Mouse (Mus musculus) lung, postnatal 0 days (tissue): Measurements from ENCODE around the gene Lrrc20. TPM values are rescaled to one million over a fixed set of nuclear protein-coding genes. Genes with fewer than 3 reads are reported as not detected.

Experiments used
- ATAC-seq: fragments of 200-750 bp; cut with Nextera tagmentation; 2 replicates; pipeline ENCODE4 v1.8.0; 2017; ENCODE audit warnings: moderate library complexity
- DNase-seq: peaks from one replicate; pipeline ENCODE4 v3.0.0-alpha.2; 2016; ENCODE audit warnings: low spot score
- H3K27ac ChIP-seq: fragments of 300-500 bp; sonication (generic); 2 replicates; pipeline ENCODE4 v1.5.1; 2014; ENCODE audit warnings: antibody characterized with exemption, mild to moderate bottlenecking, low read length, mixed read lengths
- H3K27me3 ChIP-seq: fragments of 300-500 bp; sonication (generic); replicated peaks from 2 replicates; pipeline ENCODE4 v1.6.1; 2014; ENCODE audit warnings: low read length, mixed read lengths; ENCODE audit not compliant: insufficient read depth
- H3K36me3 ChIP-seq: fragments of 300-500 bp; sonication (generic); 2 replicates; pipeline ENCODE4 v1.6.1; 2014; ENCODE audit warnings: low read length, mixed read lengths; ENCODE audit not compliant: insufficient read depth
- H3K4me1 ChIP-seq: fragments of 300-500 bp; sonication (generic); 2 replicates; pipeline ENCODE4 v1.6.1; 2014; ENCODE audit warnings: antibody characterized with exemption, low read depth, low read length, mixed read lengths; ENCODE audit not compliant: insufficient read depth
- H3K4me2 ChIP-seq: fragments of 300-500 bp; sonication (generic); replicated peaks from 2 replicates; pipeline ENCODE4 v1.6.1; 2014; ENCODE audit warnings: low read depth, mild to moderate bottlenecking, low read length, moderate library complexity, mixed read lengths
- H3K4me3 ChIP-seq: fragments of 300-500 bp; sonication (generic); 2 replicates; pipeline ENCODE4 v1.5.1; 2014; ENCODE audit warnings: low read depth, low read length
- H3K9ac ChIP-seq: fragments of 300-500 bp; sonication (generic); replicated peaks from 2 replicates; pipeline ENCODE4 v1.6.1; 2014; ENCODE audit warnings: low read depth, mild to moderate bottlenecking
- H3K9me3 ChIP-seq: fragments of 300-500 bp; sonication (generic); 2 replicates; pipeline ENCODE4 v1.6.1; 2016; ENCODE audit warnings: low read length, mixed read lengths
- CTCF ChIP-seq: IDR thresholded peaks from 2 replicates; pipeline ENCODE4 v1.5.1; 2016; ENCODE audit warnings: antibody characterized with exemption, mild to moderate bottlenecking
- EP300 ChIP-seq: IDR thresholded peaks from 2 replicates; pipeline ENCODE4 v1.6.1; 2016; ENCODE audit warnings: antibody characterized with exemption, mild to moderate bottlenecking, control low read depth
- WGBS: fragments of 180-500 bp; shearing (Covaris S2); extraction: QIAGEN DNeasy Blood & Tissue Kit; methylation state at CpG from one replicate; pipeline ENCODE4 v1.1.7; 2014; 5-methylcytosine and 5-hydroxymethylcytosine counted together
- polyA plus RNA-seq: library from polyadenylated mRNA; unstranded; fragments of >200 nt; fragmentation: Nextera tagmentation; extraction: Ambion mirVana; gene quantifications from 2 replicates; pipeline ENCODE4 v1.2.1, GENCODE M21; 2015

The Lrrc20 gene
- polyA plus RNA-seq, 1 experiment from 2014 or later = 5.8 TPM

- WGBS = 85% methylated on average over 7 of the region's 7 CpGs
- Histone ChIP-seq H3K27me3 (no peaks in the 10 kb centered on the region), H3K4me1 (no peaks in the 10 kb centered on the region), H3K9ac (no peak overlapping the region), H3K9me3 (no peaks in the 10 kb centered on the region), H3K4me2 (no peak overlapping the region), H3K4me3 (no peak overlapping the region), H3K36me3 (0 out of 2 replicates have a peak, but pooled peaks cover 4% of the 10 kb centered on the region), H3K27ac (no peak overlapping the region)
- no peak for ATAC-seq
- TF ChIP-seq CTCF = no peak
- no peak for TF ChIP-seq EP300
- no peak for DNase-seq
These were observed 35.3 kb upstream of the Lrrc20 start for GRCm38 (mm10) chr10:61440202-61440800.

GRCm38 (mm10) chr10:61443456-61443855 lies 32.1 kb upstream of the Lrrc20 start:
- Histone ChIP-seq H3K4me1 (peaks cover 8% of the 10 kb centered on the region; the same call in 1 of the 2 replicates), H3K36me3 (0 out of 2 replicates have a peak, but pooled peaks cover 4% of the 10 kb centered on the region), H3K27me3 (no peaks in the 10 kb centered on the region), H3K4me2 (no peak overlapping the region), H3K9me3 (no peaks in the 10 kb centered on the region), H3K4me3 (no peak overlapping the region), H3K27ac (no peak overlapping the region), H3K9ac (no peak overlapping the region)
- DNase-seq (no peak), ATAC-seq (no peak)
- 50% methylated on average over 6 of the region's 6 CpGs for WGBS
- no peak for TF ChIP-seq CTCF
- no peak for TF ChIP-seq EP300

GRCm38 (mm10) chr10:61443876-61444275 lies 31.7 kb upstream of the Lrrc20 start:
- WGBS = 47% methylated on average over 1 of the region's 1 CpGs
- Histone ChIP-seq H3K27me3 (no peaks in the 10 kb centered on the region), H3K9me3 (no peaks in the 10 kb centered on the region), H3K4me3 (no peak overlapping the region), H3K9ac (no peak overlapping the region), H3K4me1 (peaks cover 8% of the 10 kb centered on the region; the same call in 1 of the 2 replicates), H3K4me2 (no peak overlapping the region), H3K36me3 (0 out of 2 replicates have a peak, but pooled peaks cover 4% of the 10 kb centered on the region), H3K27ac (no peak overlapping the region)
- DNase-seq = no peak
- no peak for TF ChIP-seq CTCF
- TF ChIP-seq EP300 = no peak
- no peak for ATAC-seq

- Histone ChIP-seq H3K4me3 (no peak overlapping the region), H3K9ac (no peak overlapping the region), H3K4me2 (no peak overlapping the region), H3K27me3 (no peaks in the 10 kb centered on the region), H3K9me3 (no peaks in the 10 kb centered on the region), H3K4me1 (peaks cover 8% of the 10 kb centered on the region; the same call in 1 of the 2 replicates), H3K36me3 (0 out of 2 replicates have a peak, but pooled peaks cover 4% of the 10 kb centered on the region), H3K27ac (no peak overlapping the region)
- WGBS = 71% methylated on average over 3 of the region's 3 CpGs
- TF ChIP-seq EP300 = no peak
- TF ChIP-seq CTCF = no peak
- ATAC-seq (no peak), DNase-seq (no peak)
These were observed 30.6 kb upstream of the Lrrc20 start for GRCm38 (mm10) chr10:61445016-61445415.

GRCm38 (mm10) chr10:61447581-61448353 lies 27.8 kb upstream of the Lrrc20 start:
- TF ChIP-seq EP300 (no peak), CTCF (no peak)
- H3K9ac ChIP-seq = no peak overlapping the region
- peaks cover 8% of the 10 kb centered on the region; the same call in 1 of the 2 replicates for H3K4me1 ChIP-seq
- ATAC-seq = no peak
- H3K27me3 ChIP-seq = no peaks in the 10 kb centered on the region
- no peak overlapping the region for H3K4me3 ChIP-seq
- no peak for DNase-seq
- no peak overlapping the region for H3K4me2 ChIP-seq
- H3K9me3 ChIP-seq = no peaks in the 10 kb centered on the region
- H3K27ac ChIP-seq = peak overlapping the region; percentile 26; the same call in 1 of the 2 replicates
- 80% methylated on average over 10 of the region's 10 CpGs for WGBS
- H3K36me3 ChIP-seq = no peaks in the 10 kb centered on the region

GRCm38 (mm10) chr10:61448834-61449233 lies 26.8 kb upstream of the Lrrc20 start:
- Histone ChIP-seq H3K27ac (no peak overlapping the region), H3K9ac (no peak overlapping the region), H3K4me1 (peaks cover 8% of the 10 kb centered on the region; the same call in 1 of the 2 replicates), H3K4me3 (no peak overlapping the region), H3K36me3 (no peaks in the 10 kb centered on the region), H3K9me3 (no peaks in the 10 kb centered on the region), H3K27me3 (no peaks in the 10 kb centered on the region), H3K4me2 (no peak overlapping the region)
- DNase-seq (no peak), ATAC-seq (no peak)
- TF ChIP-seq EP300 = no peak
- TF ChIP-seq CTCF = no peak
- WGBS = 69% methylated on average over 3 of the region's 3 CpGs
